Mouse (Mus musculus) limb, embryonic 15.5 days (tissue): Measurements from ENCODE around the gene Foxp1. TPM values are rescaled to one million over a fixed set of nuclear protein-coding genes. Genes with fewer than 3 reads are reported as not detected.

Source experiments
- ATAC-seq: fragments of 200-750 bp; cut with Nextera tagmentation; 2 replicates; pipeline ENCODE4 v1.8.0; 2017; ENCODE audit warnings: low read depth, moderate TSS enrichment; ENCODE audit not compliant: insufficient number of reproducible peaks, low FRiP score, low TSS enrichment
- H3K27ac ChIP-seq: fragments of 300-500 bp; sonication (generic); 2 replicates; pipeline ENCODE4 v1.5.1; 2015; ENCODE audit warnings: moderate library complexity, mild to moderate bottlenecking, inconsistent platforms
- H3K27me3 ChIP-seq: fragments of 300-500 bp; sonication (generic); 2 replicates; pipeline ENCODE4 v1.6.1; 2015; ENCODE audit warnings: inconsistent platforms
- H3K36me3 ChIP-seq: fragments of 300-500 bp; sonication (generic); 2 replicates; pipeline ENCODE4 v1.6.1; 2015; ENCODE audit warnings: inconsistent platforms
- H3K4me1 ChIP-seq: fragments of 300-500 bp; sonication (generic); 2 replicates; pipeline ENCODE4 v1.6.1; 2015; ENCODE audit warnings: inconsistent platforms
- H3K4me2 ChIP-seq: fragments of 300-500 bp; sonication (generic); 2 replicates; pipeline ENCODE4 v1.6.1; 2015; ENCODE audit warnings: mild to moderate bottlenecking, inconsistent platforms
- H3K4me3 ChIP-seq: fragments of 300-500 bp; sonication (generic); 2 replicates; pipeline ENCODE4 v1.5.1; 2015; ENCODE audit warnings: mild to moderate bottlenecking, inconsistent platforms
- H3K9ac ChIP-seq: fragments of 300-500 bp; sonication (generic); 2 replicates; pipeline ENCODE4 v1.6.1; 2015; ENCODE audit warnings: inconsistent platforms
- H3K9me3 ChIP-seq: fragments of 300-500 bp; sonication (generic); 2 replicates; pipeline ENCODE4 v1.6.1; 2016; ENCODE audit warnings: inconsistent platforms
- WGBS: fragments of 180-500 bp; shearing (Covaris S2); methylation state at CpG from one replicate; pipeline ENCODE4 v1.1.7; 2015; 5-methylcytosine and 5-hydroxymethylcytosine counted together
- polyA plus RNA-seq: library from polyadenylated mRNA; unstranded; fragments of >200 nt; fragmentation: Nextera tagmentation; extraction: Ambion mirVana; gene quantifications from 2 replicates; pipeline ENCODE4 v1.2.1, GENCODE M21; 2015

Gene Foxp1
- polyA plus RNA-seq, 1 experiment from 2014 or later: 142 TPM

- Histone ChIP-seq H3K4me3 (no peak overlapping the region), H3K27ac (peak overlapping the region; percentile 5; the same call in 1 of the 2 replicates), H3K9ac (no peak overlapping the region), H3K36me3 (no peaks in the 10 kb centered on the region), H3K4me2 (no peak overlapping the region), H3K9me3 (no peaks in the 10 kb centered on the region), H3K4me1 (peaks cover 21% of the 10 kb centered on the region), H3K27me3 (no peaks in the 10 kb centered on the region)
- 36% methylated on average over 9 of the region's 9 CpGs for WGBS
- peak; percentile 48; the same call in 1 of the 2 replicates for ATAC-seq
Measured at GRCm38 (mm10) chr6:99065569-99066353, 456.8 kb downstream of the Foxp1 start.

GRCm38 (mm10) chr6:99063982-99064484 is 458.5 kb downstream of the Foxp1 start:
- no peaks in the 10 kb centered on the region for H3K36me3 ChIP-seq
- peaks cover 21% of the 10 kb centered on the region for H3K4me1 ChIP-seq
- no peak for ATAC-seq
- H3K27ac ChIP-seq: no peak overlapping the region
- no peak overlapping the region for H3K4me3 ChIP-seq
- H3K4me2 ChIP-seq: no peak overlapping the region
- no peaks in the 10 kb centered on the region for H3K9me3 ChIP-seq
- no peak overlapping the region for H3K9ac ChIP-seq
- WGBS: 36% methylated on average over 10 of the region's 10 CpGs
- H3K27me3 ChIP-seq: no peaks in the 10 kb centered on the region

GRCm38 (mm10) chr6:99062931-99063330 is 459.6 kb downstream of the Foxp1 start:
- no peaks in the 10 kb centered on the region for H3K9me3 ChIP-seq
- H3K36me3 ChIP-seq: no peaks in the 10 kb centered on the region
- peaks cover 21% of the 10 kb centered on the region for H3K4me1 ChIP-seq
- no peak overlapping the region for H3K4me2 ChIP-seq
- no peak for ATAC-seq
- no peak overlapping the region for H3K27ac ChIP-seq
- 89% methylated on average over 8 of the region's 8 CpGs for WGBS
- H3K27me3 ChIP-seq: no peaks in the 10 kb centered on the region
- H3K9ac ChIP-seq: no peak overlapping the region
- H3K4me3 ChIP-seq: no peak overlapping the region

GRCm38 (mm10) chr6:99058688-99059087 is 463.8 kb downstream of the Foxp1 start:
- WGBS: 66% methylated on average over 3 of the region's 3 CpGs
- H3K4me3 ChIP-seq: no peak overlapping the region
- no peak overlapping the region for H3K4me2 ChIP-seq
- peaks cover 2% of the 10 kb centered on the region; the same call in 1 of the 2 replicates for H3K4me1 ChIP-seq
- H3K36me3 ChIP-seq: no peaks in the 10 kb centered on the region
- no peak overlapping the region for H3K27ac ChIP-seq
- H3K9me3 ChIP-seq: no peaks in the 10 kb centered on the region
- no peak for ATAC-seq
- H3K9ac ChIP-seq: no peak overlapping the region
- H3K27me3 ChIP-seq: no peaks in the 10 kb centered on the region

- no peak overlapping the region for H3K4me3 ChIP-seq
Measured at GRCm38 (mm10) chr6:99057113-99057553, 465.4 kb downstream of the Foxp1 start.

GRCm38 (mm10) chr6:99056379-99056778 is 466.1 kb downstream of the Foxp1 start:
- no peaks in the 10 kb centered on the region for H3K27me3 ChIP-seq
- no peaks in the 10 kb centered on the region for H3K4me1 ChIP-seq
- no peak overlapping the region for H3K27ac ChIP-seq
- H3K9me3 ChIP-seq: no peaks in the 10 kb centered on the region
- no peak overlapping the region for H3K9ac ChIP-seq
- H3K4me2 ChIP-seq: no peak overlapping the region
- WGBS: 71% methylated on average over 2 of the region's 2 CpGs
- ATAC-seq: no peak
- no peaks in the 10 kb centered on the region for H3K36me3 ChIP-seq
- no peak overlapping the region for H3K4me3 ChIP-seq

More at GRCm38 (mm10) chr6:99057113-99057553, 465.4 kb downstream of the Foxp1 start:
- 87% methylated on average over 4 of the region's 4 CpGs for WGBS
- Histone ChIP-seq H3K9ac (no peak overlapping the region), H3K27me3 (no peaks in the 10 kb centered on the region), H3K9me3 (no peaks in the 10 kb centered on the region), H3K4me2 (no peak overlapping the region), H3K36me3 (no peaks in the 10 kb centered on the region), H3K27ac (no peak overlapping the region), H3K4me1 (no peaks in the 10 kb centered on the region)
- ATAC-seq: no peak

GRCm38 (mm10) chr6:99053998-99054397 is 468.5 kb downstream of the Foxp1 start:
- no peak overlapping the region for H3K4me2 ChIP-seq
- no peak overlapping the region for H3K4me3 ChIP-seq
- no peaks in the 10 kb centered on the region for H3K9me3 ChIP-seq
- no peak for ATAC-seq
- H3K36me3 ChIP-seq: no peaks in the 10 kb centered on the region
- 70% methylated on average over 2 of the region's 2 CpGs for WGBS
- no peak overlapping the region for H3K9ac ChIP-seq
- H3K27ac ChIP-seq: no peak overlapping the region
- no peaks in the 10 kb centered on the region for H3K4me1 ChIP-seq
- no peaks in the 10 kb centered on the region for H3K27me3 ChIP-seq

GRCm38 (mm10) chr6:99053111-99053510 is 469.4 kb downstream of the Foxp1 start:
- no peaks in the 10 kb centered on the region for H3K36me3 ChIP-seq
- no peaks in the 10 kb centered on the region for H3K9me3 ChIP-seq
- H3K4me2 ChIP-seq: no peak overlapping the region
- no peaks in the 10 kb centered on the region for H3K27me3 ChIP-seq
- H3K4me1 ChIP-seq: no peaks in the 10 kb centered on the region
- WGBS: 85% methylated on average over 7 of the region's 7 CpGs
- H3K9ac ChIP-seq: no peak overlapping the region
- no peak overlapping the region for H3K27ac ChIP-seq
- ATAC-seq: no peak
- no peak overlapping the region for H3K4me3 ChIP-seq

GRCm38 (mm10) chr6:99051724-99052123 is 470.8 kb downstream of the Foxp1 start:
- H3K27ac ChIP-seq: no peak overlapping the region
- no peak for ATAC-seq
- no peak overlapping the region for H3K9ac ChIP-seq
- H3K4me2 ChIP-seq: no peak overlapping the region
- no peak overlapping the region for H3K4me3 ChIP-seq
- no peaks in the 10 kb centered on the region for H3K4me1 ChIP-seq
- no peaks in the 10 kb centered on the region for H3K36me3 ChIP-seq
- H3K27me3 ChIP-seq: no peaks in the 10 kb centered on the region
- no peaks in the 10 kb centered on the region for H3K9me3 ChIP-seq

- H3K9ac ChIP-seq: no peak overlapping the region
- H3K4me2 ChIP-seq: no peak overlapping the region
- H3K4me1 ChIP-seq: no peaks in the 10 kb centered on the region
- no peaks in the 10 kb centered on the region for H3K27me3 ChIP-seq
- WGBS: 62% methylated on average over 3 of the region's 3 CpGs
- H3K27ac ChIP-seq: no peak overlapping the region
- no peak overlapping the region for H3K4me3 ChIP-seq
- no peaks in the 10 kb centered on the region for H3K9me3 ChIP-seq
- no peak for ATAC-seq
- H3K36me3 ChIP-seq: no peaks in the 10 kb centered on the region
Measured at GRCm38 (mm10) chr6:99050288-99051006, 472.1 kb downstream of the Foxp1 start.

- Histone ChIP-seq H3K4me3 (no peak overlapping the region), H3K27me3 (no peaks in the 10 kb centered on the region), H3K4me2 (no peak overlapping the region), H3K9me3 (no peaks in the 10 kb centered on the region), H3K9ac (no peak overlapping the region), H3K4me1 (0 out of 2 replicates have a peak, but pooled peaks cover 2% of the 10 kb centered on the region), H3K27ac (no peak overlapping the region), H3K36me3 (no peaks in the 10 kb centered on the region)
- 67% methylated on average over 5 of the region's 5 CpGs for WGBS
- ATAC-seq: no peak
Measured at GRCm38 (mm10) chr6:99047322-99047721, 475.2 kb downstream of the Foxp1 start.
